Mouse (Mus musculus) naive thymus-derived CD4-positive, alpha-beta T cell, adult 2 months (primary cell): ENCODE results near the gene Chd8.
"Not testable (repeated sequence)": the region's sequence is repeated elsewhere in the genome, so short reads cannot be mapped to it uniquely, and the experiment has no call there.

Experiments used
- DNase-seq: peaks from one replicate; pipeline ENCODE4 v3.0.0-alpha.2; 2011; ENCODE audit warnings: low read depth

The Chd8 gene

GRCm38 (mm10) chr14:52257484-52258213, at the start of gene Chd8:
Gene Chd8, minus strand, starts transcription at chr14:52257780.
- DNase-seq: peak; percentile 97

- no peak for DNase-seq
Measured at GRCm38 (mm10) chr14:52306100-52306499, 48.5 kb upstream of the Chd8 start.

- peak; percentile 93 for DNase-seq
Measured at GRCm38 (mm10) chr14:52304644-52305271, 47.2 kb upstream of the Chd8 start, which contains the start of gene Mettl3. Gene Mettl3, minus strand, starts transcription at chr14:52305128.

- not testable (repeated sequence) for DNase-seq
Measured at GRCm38 (mm10) chr14:52303517-52303916, 45.9 kb upstream of the Chd8 start.

- peak; percentile 60 for DNase-seq
Measured at GRCm38 (mm10) chr14:52295558-52296264, 38.1 kb upstream of the Chd8 start.

GRCm38 (mm10) chr14:52284191-52284590, 26.6 kb upstream of the Chd8 start:
- no peak for DNase-seq

- no peak for DNase-seq
Measured at GRCm38 (mm10) chr14:52283629-52284028, 26.0 kb upstream of the Chd8 start.

GRCm38 (mm10) chr14:52279747-52280120, 22.2 kb upstream of the Chd8 start:
- DNase-seq: no peak

GRCm38 (mm10) chr14:52278932-52279746, 21.6 kb upstream of the Chd8 start, which contains the start of the genes Tox4 and Rab2b:
Gene Tox4, plus strand, starts transcription at chr14:52279146.
Gene Rab2b, minus strand, starts transcription at chr14:52279545.
- DNase-seq: peak; percentile 100

- DNase-seq: no peak
Measured at GRCm38 (mm10) chr14:52277210-52277609, 19.6 kb upstream of the Chd8 start.

- DNase-seq: no peak
Measured at GRCm38 (mm10) chr14:52272781-52273180, 15.2 kb upstream of the Chd8 start.

GRCm38 (mm10) chr14:52256311-52257175, 1.0 kb downstream of the Chd8 start:
- peak; percentile 51 for DNase-seq

GRCm38 (mm10) chr14:52246129-52246528, 11.5 kb downstream of the Chd8 start:
- no peak for DNase-seq

- DNase-seq: no peak
Measured at GRCm38 (mm10) chr14:52244690-52245042, 12.9 kb downstream of the Chd8 start.

- DNase-seq: peak; percentile 99
Measured at GRCm38 (mm10) chr14:52244041-52244689, 13.4 kb downstream of the Chd8 start.

- DNase-seq: no peak
Measured at GRCm38 (mm10) chr14:52236216-52236615, 21.4 kb downstream of the Chd8 start.

- no peak for DNase-seq
Measured at GRCm38 (mm10) chr14:52235165-52235564, 22.4 kb downstream of the Chd8 start.

GRCm38 (mm10) chr14:52232249-52232648, 25.3 kb downstream of the Chd8 start:
- DNase-seq: no peak

GRCm38 (mm10) chr14:52225972-52226371, 31.6 kb downstream of the Chd8 start:
- DNase-seq: no peak

GRCm38 (mm10) chr14:52217261-52217660, 40.3 kb downstream of the Chd8 start:
- DNase-seq: no peak
